27 mouse cellular contexts compared by ENCODE assay signal in the genomic region with DNA sequence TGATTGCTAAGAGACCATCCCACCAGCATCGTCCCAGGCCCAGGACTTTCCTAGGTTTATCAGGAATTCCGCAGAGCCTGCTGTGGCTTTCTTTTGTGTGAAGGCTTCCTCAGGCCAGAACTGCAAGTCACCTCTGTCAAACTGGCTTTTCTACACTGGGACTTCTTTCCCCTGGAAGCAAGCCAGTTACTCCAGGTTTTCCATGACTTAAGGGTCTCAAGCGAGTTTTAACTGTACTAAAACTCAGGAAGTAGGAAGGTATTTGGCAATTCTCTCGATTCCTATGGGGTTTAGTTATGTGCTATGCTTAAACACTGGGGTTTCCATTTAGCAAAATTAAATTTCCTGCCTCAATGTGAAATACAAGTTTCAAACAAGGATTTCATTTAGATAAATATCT. TPM values are rescaled to one million over a fixed set of nuclear protein-coding genes. Genes with fewer than 3 reads are reported as not detected.
DNase-seq lines count a peak whose midpoint lies in the region; ATAC-seq and TF ChIP-seq lines count a peak whose summit lies in the region.
"Had no signal": no experiment of that assay in that cellular context is flagged by ENCODE, and none has a peak within 500 bp of the region (broad histone marks: within the 10 kb centered on the region; RNA-seq: fewer than 3 reads in every experiment).

No protein-coding gene starts in this region.

- peak; percentile 49 for DNase-seq in embryonic facial prominence, embryonic 14.5 days (ENCODE audit: low spot score)
- DNase-seq in embryonic facial prominence, embryonic 10.5 days (ENCODE audit: low spot score), result no peak
- DNase-seq in heart, postnatal 10 days, result peak; percentile 20 to 21
- DNase-seq in heart, postnatal 25 days (ENCODE audit: low spot score), result no peak
- DNase-seq in lung, embryonic 14.5 days, result peak; percentile 55
- DNase-seq in lung, postnatal 10 days, result no peak
- DNase-seq in R1 (ENCODE audit: low read depth, low spot score), result peak; percentile 1
- DNase-seq: adrenal gland, adult 2 months; adrenal gland, postnatal 14 days; cerebellum, adult 11 months; cerebellum, adult 2 months; cerebellum, adult 9-11 months; cerebellum, postnatal 25 days; forebrain, postnatal 0 days; gastrocnemius, adult 2 months; gastrocnemius, postnatal 14 days; heart, adult 18-20 months; heart, postnatal 14 days had no signal

- 0 out of 2 replicates have a peak, but pooled peaks cover 4% of the 10 kb centered on the region for H3K27me3 ChIP-seq in embryonic facial prominence, embryonic 14.5 days (replicated peaks; ENCODE audit: control insufficient read depth, insufficient read depth, low read length)
- peaks cover 4% of the 10 kb centered on the region; the same call in 1 of the 2 replicates for H3K27me3 ChIP-seq in embryonic facial prominence, embryonic 10.5 days (replicated peaks; ENCODE audit: low read depth, poor library complexity, severe bottlenecking)
- no peaks in the 10 kb centered on the region for H3K27me3 ChIP-seq in lung, embryonic 14.5 days (ENCODE audit: insufficient read depth, low read length)
- H3K27me3 ChIP-seq: CH12.LX; heart, embryonic 13.5 days; hindbrain, embryonic 12.5 days; hindbrain, embryonic 15.5 days had no signal

- H3K9ac ChIP-seq in embryonic facial prominence, embryonic 14.5 days (ENCODE audit: low read depth, low read length), result no peak overlapping the region
- no peak overlapping the region for H3K9ac ChIP-seq in lung, embryonic 14.5 days
- H3K9ac ChIP-seq: embryonic facial prominence, embryonic 13.5 days; forebrain, postnatal 0 days; heart, embryonic 13.5 days; hindbrain, embryonic 12.5 days; hindbrain, embryonic 15.5 days had no signal

- ATAC-seq in embryonic facial prominence, embryonic 14.5 days (ENCODE audit: low read depth), result no peak
- ATAC-seq in lung, embryonic 14.5 days (ENCODE audit: insufficient read depth), result no peak
- no peak for ATAC-seq in megakaryocyte progenitor cell, adult 5-6 weeks (replicated peaks; ENCODE audit: poor library complexity)
- ATAC-seq: forebrain, embryonic 14.5 days; forebrain, postnatal 0 days; Patski had no signal

- intact Hi-C loops in heart, postnatal 10 days (cut with DNase I), result no loop called here
- intact Hi-C loops in heart, postnatal 25 days (cut with DNase I), result no loop called here

- 51% methylated on average over 4 of the region's 4 CpGs for WGBS in embryonic facial prominence, embryonic 14.5 days
- WGBS in embryonic facial prominence, embryonic 10.5 days, result 60% methylated on average over 4 of the region's 4 CpGs
- whole genome bisulfite sequencing in lung, embryonic 14.5 days, result 52% methylated on average over 4 of the region's 4 CpGs

- no peak for TF ChIP-seq CTCF in lung, embryonic 14.5 days (IDR thresholded peaks at IDR 0.05; ENCODE audit: low read depth)

- H3K36me3 ChIP-seq in embryonic facial prominence, embryonic 14.5 days (ENCODE audit: control insufficient read depth, insufficient read depth, low read length), result no peaks in the 10 kb centered on the region
- no peaks in the 10 kb centered on the region for H3K36me3 ChIP-seq in embryonic facial prominence, embryonic 10.5 days (replicated peaks)
- no peaks in the 10 kb centered on the region for H3K36me3 ChIP-seq in lung, embryonic 14.5 days (ENCODE audit: insufficient read depth)
- H3K36me3 ChIP-seq: embryonic facial prominence, embryonic 13.5 days; G1E; heart, embryonic 13.5 days; hindbrain, embryonic 12.5 days; hindbrain, embryonic 15.5 days had no signal

- no peaks in the 10 kb centered on the region for H3K4me1 ChIP-seq in embryonic facial prominence, embryonic 14.5 days (ENCODE audit: control insufficient read depth, insufficient read depth, low read length)
- H3K4me1 ChIP-seq in embryonic facial prominence, embryonic 10.5 days, result no peaks in the 10 kb centered on the region
- H3K4me1 ChIP-seq in lung, embryonic 14.5 days (ENCODE audit: insufficient read depth), result no peaks in the 10 kb centered on the region
- H3K4me1 ChIP-seq: embryonic facial prominence, embryonic 13.5 days; heart, embryonic 13.5 days; hindbrain, embryonic 12.5 days; hindbrain, embryonic 15.5 days had no signal

- H3K9me3 ChIP-seq in embryonic facial prominence, embryonic 14.5 days (ENCODE audit: control insufficient read depth, low read length), result no peaks in the 10 kb centered on the region
- no peaks in the 10 kb centered on the region for H3K9me3 ChIP-seq in embryonic facial prominence, embryonic 10.5 days
- no peaks in the 10 kb centered on the region for H3K9me3 ChIP-seq in lung, embryonic 14.5 days (ENCODE audit: low read depth, low read length)
- H3K9me3 ChIP-seq: embryonic facial prominence, embryonic 13.5 days; G1E; heart, embryonic 13.5 days; hindbrain, embryonic 12.5 days; hindbrain, embryonic 15.5 days had no signal

- no peak overlapping the region for H3K4me2 ChIP-seq in embryonic facial prominence, embryonic 14.5 days (ENCODE audit: low read depth, low read length)
- H3K4me2 ChIP-seq in lung, embryonic 14.5 days, result no peak overlapping the region
- H3K4me2 ChIP-seq: embryonic facial prominence, embryonic 13.5 days; heart, embryonic 13.5 days; hindbrain, embryonic 12.5 days; hindbrain, embryonic 15.5 days had no signal

- H3K4me3 ChIP-seq in embryonic facial prominence, embryonic 14.5 days (ENCODE audit: low read depth, low read length), result no peak overlapping the region
- no peak overlapping the region for H3K4me3 ChIP-seq in embryonic facial prominence, embryonic 10.5 days
- no peak overlapping the region for H3K4me3 ChIP-seq in lung, embryonic 14.5 days (ENCODE audit: low read depth, low read length)
- H3K4me3 ChIP-seq: embryonic facial prominence, embryonic 13.5 days; gastrocnemius, adult 2 months; heart, embryonic 13.5 days; hindbrain, embryonic 12.5 days; hindbrain, embryonic 15.5 days had no signal

- H3K27ac ChIP-seq in embryonic facial prominence, embryonic 14.5 days (replicated peaks; ENCODE audit: low read depth, low read length), result no peak overlapping the region
- no peak overlapping the region for H3K27ac ChIP-seq in embryonic facial prominence, embryonic 10.5 days (replicated peaks)
- H3K27ac ChIP-seq in lung, embryonic 14.5 days (ENCODE audit: low read depth), result no peak overlapping the region
- H3K27ac ChIP-seq: embryonic facial prominence, embryonic 13.5 days; gastrocnemius, adult 2 months; heart, embryonic 13.5 days; hindbrain, embryonic 12.5 days; hindbrain, embryonic 15.5 days had no signal

RNA-seq across cellular contexts. Expression of a gene that starts 57.9 kb away (rescaled TPM):
- polyA plus RNA-seq in embryonic facial prominence, embryonic 14.5 days (2014; fragmentation: Nextera tagmentation; extraction: Ambion mirVana), result 10.8 and 12.9 TPM in 2 replicates
- polyA plus RNA-seq in embryonic facial prominence, embryonic 10.5 days (2016; fragmentation: Nextera tagmentation; extraction: Ambion mirVana), result 8.9 and 9.2 TPM in 2 replicates
- 1 to 10 TPM; 4.7 to 7.6 TPM for total RNA-seq in heart, postnatal 10 days (2021)
- total RNA-seq in heart, postnatal 25 days (2021), result 1 to 10 TPM in 1 of 2 experiments, under 1 TPM in 1; 0.98 to 1.4 TPM
- 17.8 and 19.1 TPM in 2 replicates for polyA plus RNA-seq in lung, embryonic 14.5 days (2014; fragmentation: Nextera tagmentation; extraction: Ambion mirVana)
- total RNA-seq in megakaryocyte progenitor cell, adult 5-6 weeks (2015), result 70.7 and 72.4 TPM in 2 replicates
- 39.7 and 49.0 TPM in 2 replicates for total RNA-seq in megakaryocyte progenitor cell, adult 5-6 weeks (2017)

Comparison
In these comparisons a context has a peak if more than half of its experiments do, and no peak if none do; other contexts are left out.
1. DNase-seq: peak in embryonic facial prominence, embryonic 14.5 days (single experiment), heart, postnatal 10 days (2 of 2), lung, embryonic 14.5 days (single experiment) and R1 (single experiment); none in embryonic facial prominence, embryonic 10.5 days (single experiment), heart, postnatal 25 days (single experiment) and lung, postnatal 10 days (single experiment).
2. RNA of a gene that starts 57.9 kb away (total RNA-seq): 39.7 to 72.4 TPM in megakaryocyte progenitor cell, adult 5-6 weeks; 4.7 to 7.6 TPM in heart, postnatal 10 days and 0.98 to 1.4 TPM in heart, postnatal 25 days; every median in the first group is over 4 times any median in the second.